Mouse (Mus musculus) right cerebral cortex, adult 18-20 months (tissue): ENCODE data around the gene Zfp518b.

Experiments used
- DNase-seq: peaks from one replicate; pipeline ENCODE4 v3.0.0; 2022; ENCODE audit warnings: mixed read lengths

The Zfp518b gene

DNA sequence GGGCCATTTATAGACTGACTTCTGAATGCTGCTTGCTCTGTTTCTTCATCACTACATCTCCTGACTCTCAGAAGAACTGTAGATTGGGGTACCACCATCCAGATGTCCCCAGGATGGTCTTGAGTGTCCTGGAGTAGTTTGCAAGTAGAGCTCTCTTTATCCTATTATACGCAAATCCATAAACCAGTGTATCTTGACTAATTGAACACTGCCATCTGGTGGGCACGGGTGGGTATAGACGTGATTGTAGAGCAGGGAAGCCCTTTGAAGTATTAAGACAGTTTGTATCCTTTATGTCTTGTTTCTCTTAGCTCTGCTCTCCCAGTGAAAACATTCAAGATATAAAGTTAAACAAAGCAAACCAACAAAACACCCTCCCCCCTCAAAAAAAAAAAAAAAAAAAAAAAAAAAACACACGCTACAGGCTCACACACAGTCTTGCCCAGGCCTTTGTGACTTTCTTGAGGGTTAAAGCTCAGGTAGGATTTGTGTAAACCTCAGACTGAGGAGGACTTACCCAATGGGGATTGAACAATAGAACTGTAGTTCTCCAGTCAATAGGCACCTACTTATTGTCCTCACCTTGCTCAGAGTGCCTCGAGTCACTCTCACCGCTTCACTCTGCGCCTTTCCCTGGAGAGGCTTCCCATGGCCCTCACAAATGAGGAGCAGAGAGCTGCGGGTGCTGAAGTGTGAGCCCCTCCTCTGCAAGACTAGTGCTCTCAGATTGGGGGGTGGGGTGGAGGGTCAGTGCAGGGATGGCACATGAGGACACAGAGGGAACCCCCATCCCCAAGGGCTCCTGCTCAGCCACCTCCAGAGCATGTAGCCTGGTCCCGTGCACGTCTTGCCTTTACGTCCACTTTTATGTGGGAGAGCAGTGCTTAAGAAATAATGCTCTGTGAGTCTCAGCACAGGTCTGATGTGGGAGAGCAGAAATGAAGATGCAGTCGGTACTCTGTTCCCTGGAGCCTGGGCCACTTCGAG lies 51.9 kb downstream of the Zfp518b start:
- DNase-seq, result peak; percentile 77

GRCm38 (mm10) chr5:38628023-38628422 lies 56.6 kb downstream of the Zfp518b start:
- no peak for DNase-seq

GRCm38 (mm10) chr5:38626883-38627282 lies 57.7 kb downstream of the Zfp518b start:
- no peak for DNase-seq

DNA sequence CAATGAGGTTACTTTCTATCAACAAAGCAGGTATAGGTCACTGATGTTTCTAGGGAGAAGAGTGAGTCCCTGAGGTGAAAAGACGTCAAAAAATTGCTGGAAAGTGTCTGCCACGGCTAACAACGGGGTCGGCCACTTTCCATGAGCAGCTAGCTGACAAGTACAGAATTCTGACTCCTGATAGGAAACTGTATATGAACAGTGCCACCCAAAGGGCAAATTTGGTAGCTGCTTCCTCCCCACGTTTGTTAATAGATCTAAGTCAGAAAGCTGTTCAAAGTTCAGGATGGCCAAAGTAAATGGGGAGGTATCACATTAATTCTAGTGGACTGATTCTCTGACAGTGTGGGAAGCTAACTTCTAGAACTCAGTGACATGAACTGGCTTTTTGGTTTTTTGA lies 63.8 kb downstream of the Zfp518b start:
- peak; percentile 32 for DNase-seq

GRCm38 (mm10) chr5:38618908-38619307 lies 65.7 kb downstream of the Zfp518b start:
- DNase-seq, result no peak
